Mouse (Mus musculus) G1E (cell line): ENCODE measurements around the gene Plac9a. TPM values are rescaled to one million over a fixed set of nuclear protein-coding genes. Genes with fewer than 3 reads are reported as not detected.
"Not testable (repeated sequence)": the region's sequence is repeated elsewhere in the genome, so short reads cannot be mapped to it uniquely, and the experiment has no call there.

ENCODE experiments used
- ATAC-seq: 2 replicates; pipeline ENCODE4 v1.8.0; 2016; ENCODE audit warnings: mild to moderate bottlenecking; ENCODE audit not compliant: insufficient number of reproducible peaks, poor library complexity, low FRiP score, severe bottlenecking; ENCODE audit errors: extremely low read depth
- DNase-seq: peaks from one replicate; pipeline ENCODE4 v3.0.0; 2012; ENCODE audit warnings: low spot score
- H3K27me3 ChIP-seq: 2 replicates; pipeline ENCODE4 v1.6.1; 2012; ENCODE audit warnings: mild to moderate bottlenecking, low read length, inconsistent platforms; ENCODE audit not compliant: insufficient read depth
- H3K36me3 ChIP-seq: replicated peaks from 2 replicates; pipeline ENCODE3; 2012; ENCODE audit warnings: mild to moderate bottlenecking, inconsistent platforms
- H3K4me1 ChIP-seq: 2 replicates; pipeline ENCODE4 v1.6.1; 2012; ENCODE audit warnings: low read depth, low read length, inconsistent platforms, mixed read lengths; ENCODE audit not compliant: insufficient read depth
- H3K4me3 ChIP-seq: 2 replicates; pipeline ENCODE4 v1.5.1; 2012; ENCODE audit warnings: low read depth, mild to moderate bottlenecking, inconsistent platforms, low read length, moderate library complexity, mixed read lengths
- H3K9me3 ChIP-seq: replicated peaks from 2 replicates; pipeline ENCODE4 v1.6.1; 2012; ENCODE audit warnings: inconsistent platforms
- polyA plus RNA-seq: library from polyadenylated mRNA; stranded (reverse); fragments of >175 nt; gene quantifications from 2 replicates; pipeline ENCODE4 v1.2.3, GENCODE M21; 2012
- total RNA-seq, 2 experiments: library from RNA; stranded (forward) in 1 of 2; stranded (reverse) in 1 of 2; fragments of 200-1000 nt in 1 of 2; fragments of >200 nt in 1 of 2; fragmentation: Nextera tagmentation in 1 of 2; gene quantifications; 2 replicates each; pipeline ENCODE4 v1.2.3; 2014 to 2017

The Plac9a gene
- total RNA-seq (2014; fragmentation: Nextera tagmentation) (not detected in 2 replicates), total RNA-seq (2017) (not detected in 2 replicates), polyA plus RNA-seq (not detected in 2 replicates)

DNA sequence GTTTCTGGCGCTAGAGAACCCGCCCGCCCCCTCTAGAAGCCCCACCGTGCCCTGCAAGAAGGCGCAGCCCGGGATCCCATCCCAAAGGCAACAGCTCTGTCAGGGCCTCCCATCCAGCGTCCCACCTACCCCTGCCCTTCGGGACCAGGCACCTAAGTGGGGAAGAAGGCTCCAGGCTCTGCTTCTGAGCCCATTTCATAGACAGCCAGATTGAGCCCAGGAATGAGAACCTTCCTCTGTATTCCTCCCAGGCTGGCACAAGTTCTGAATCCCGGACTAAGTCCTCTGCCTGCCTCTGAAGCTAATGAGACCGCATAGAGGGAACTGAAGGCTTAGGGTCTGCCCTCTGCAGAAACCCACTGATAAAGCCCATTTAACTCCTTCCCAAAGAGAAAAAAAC is at the start of gene Plac9a:
Plac9a (minus strand) TSS at position 101 of the 400 bp plus-strand sequence.
- H3K27me3 ChIP-seq, H3K4me1 ChIP-seq, H3K4me3 ChIP-seq, DNase-seq, ATAC-seq, H3K36me3 ChIP-seq, H3K9me3 ChIP-seq: not testable (repeated sequence)

DNA sequence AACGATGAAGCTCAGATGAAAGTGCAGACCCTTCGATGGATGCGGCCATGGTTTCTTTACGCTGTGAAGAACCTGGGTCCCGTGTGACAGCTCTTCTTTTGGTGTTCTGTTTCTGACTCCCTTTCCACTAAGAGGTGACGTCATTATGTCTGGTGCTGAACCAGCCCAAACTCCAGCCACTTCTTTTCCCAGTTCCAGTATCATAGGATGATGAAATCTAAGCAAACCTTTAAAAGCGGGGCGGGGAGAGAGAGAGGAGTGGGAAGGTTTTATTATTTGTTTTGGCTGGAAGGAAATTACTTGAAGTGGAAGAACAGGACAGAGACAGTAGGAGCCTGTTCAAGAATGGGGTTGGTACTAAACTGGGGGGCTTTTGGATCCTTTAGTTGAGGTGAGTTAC is 35.1 kb upstream of the Plac9a start, which contains the start of gene Cphx1:
Cphx1 (plus strand) TSS at position 301 of the 400 bp plus-strand sequence.
- H3K27me3 ChIP-seq, H3K4me3 ChIP-seq, H3K36me3 ChIP-seq, H3K9me3 ChIP-seq, ATAC-seq, DNase-seq, H3K4me1 ChIP-seq: not testable (repeated sequence)

DNA sequence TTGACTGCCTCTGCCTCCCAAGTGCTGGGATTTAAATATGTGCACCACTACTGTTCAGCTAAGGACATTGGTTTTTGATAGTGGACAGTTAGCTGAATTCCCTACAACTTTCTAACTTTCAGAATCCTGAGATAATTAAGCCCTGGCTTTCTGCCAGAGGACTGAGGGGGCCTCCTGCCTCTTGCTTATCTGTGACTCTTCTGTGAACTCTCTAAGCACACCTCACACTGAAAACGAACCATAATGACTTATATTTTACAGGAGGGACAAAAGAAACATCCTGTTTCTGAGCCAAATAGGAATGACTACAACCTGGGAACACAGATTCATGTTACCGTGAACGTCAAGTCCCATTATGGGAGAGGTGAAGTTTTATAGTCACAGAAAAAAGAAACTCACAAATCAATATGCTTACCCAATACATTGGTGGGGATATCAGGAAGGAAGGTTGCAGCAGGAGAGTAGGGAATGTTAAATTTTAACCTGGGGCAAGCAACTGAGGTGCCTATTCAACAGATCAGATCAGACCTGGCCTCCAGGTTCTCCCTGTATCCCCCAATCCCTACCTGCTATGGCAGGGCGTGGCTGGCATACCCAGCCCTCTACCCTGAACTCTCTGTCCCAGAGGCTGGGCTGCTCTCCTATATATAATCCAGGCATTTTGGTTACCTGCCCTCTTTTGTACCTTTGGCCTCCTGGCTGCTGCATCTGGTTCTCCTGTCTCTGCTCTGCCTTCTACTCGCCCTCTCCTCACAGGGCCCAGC is 34.1 kb upstream of the Plac9a start:
- ATAC-seq, result not testable (repeated sequence)

DNA sequence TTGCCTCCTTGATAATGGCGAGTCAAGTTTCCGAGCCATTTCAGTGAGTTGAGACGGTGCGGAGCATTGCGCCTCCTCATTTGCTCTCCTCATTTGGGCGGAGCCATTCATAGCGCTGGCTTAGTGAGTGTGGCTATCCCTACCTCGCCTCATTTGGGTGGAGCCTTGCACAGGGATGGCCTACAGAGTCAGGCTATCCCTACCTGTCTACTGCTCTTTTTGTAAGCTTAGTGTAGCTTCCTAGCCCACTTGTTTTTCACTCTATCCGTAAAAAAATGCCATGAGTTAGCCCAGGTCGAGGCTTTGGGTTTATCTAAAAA is 24.6 kb upstream of the Plac9a start, which contains the start of gene Tmem254a:
Tmem254a (minus strand) TSS at position 111 of the 320 bp plus-strand sequence.
- ATAC-seq, result peak; percentile 83
- not testable (repeated sequence) for DNase-seq, H3K4me3 ChIP-seq, H3K27me3 ChIP-seq, H3K36me3 ChIP-seq, H3K4me1 ChIP-seq, H3K9me3 ChIP-seq

More for the DNA sequence above, 34.1 kb upstream of the Plac9a start:
- not testable (repeated sequence) for DNase-seq, H3K4me3 ChIP-seq, H3K4me1 ChIP-seq, H3K36me3 ChIP-seq, H3K9me3 ChIP-seq, H3K27me3 ChIP-seq

DNA sequence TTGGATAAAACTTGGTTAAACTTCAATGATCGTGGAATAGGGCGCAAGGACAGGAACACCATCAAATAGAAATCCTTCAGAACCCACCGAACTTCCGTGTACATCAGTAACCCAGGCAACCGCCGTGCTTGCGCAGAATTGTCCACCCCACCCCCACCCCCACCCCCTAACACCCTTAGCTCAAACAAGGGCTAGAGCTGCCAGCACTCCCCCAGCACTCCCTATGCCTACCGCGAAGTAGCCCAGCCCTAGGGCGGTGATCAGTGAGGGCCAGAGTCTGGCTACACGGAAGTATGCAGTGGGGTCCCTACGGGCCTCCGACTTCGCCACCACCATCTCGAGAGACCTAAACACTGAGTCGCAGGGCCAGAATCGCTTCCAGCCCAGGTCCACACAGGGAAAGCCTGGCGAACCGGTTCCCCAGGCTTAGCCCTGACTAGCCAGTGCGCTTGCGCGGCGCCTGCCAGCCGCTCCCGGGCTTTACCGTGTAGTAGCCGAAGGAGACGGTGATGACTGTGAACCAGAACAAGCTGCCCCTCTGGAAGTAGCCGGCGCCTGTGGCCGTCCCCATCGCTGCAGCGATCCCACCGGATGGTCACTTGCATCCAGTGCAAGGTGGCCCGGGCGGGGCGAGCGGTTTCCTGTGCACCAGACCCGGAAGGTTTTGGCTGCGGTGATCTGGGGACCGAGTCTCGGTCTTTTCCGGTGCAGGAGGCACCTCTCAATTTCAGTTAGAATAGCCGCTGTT is 24.1 kb upstream of the Plac9a start:
- not testable (repeated sequence) for H3K36me3 ChIP-seq, H3K4me1 ChIP-seq, H3K27me3 ChIP-seq, H3K9me3 ChIP-seq, H3K4me3 ChIP-seq, DNase-seq
- peak; percentile 28; the same call in 1 of the 2 replicates for ATAC-seq

DNA sequence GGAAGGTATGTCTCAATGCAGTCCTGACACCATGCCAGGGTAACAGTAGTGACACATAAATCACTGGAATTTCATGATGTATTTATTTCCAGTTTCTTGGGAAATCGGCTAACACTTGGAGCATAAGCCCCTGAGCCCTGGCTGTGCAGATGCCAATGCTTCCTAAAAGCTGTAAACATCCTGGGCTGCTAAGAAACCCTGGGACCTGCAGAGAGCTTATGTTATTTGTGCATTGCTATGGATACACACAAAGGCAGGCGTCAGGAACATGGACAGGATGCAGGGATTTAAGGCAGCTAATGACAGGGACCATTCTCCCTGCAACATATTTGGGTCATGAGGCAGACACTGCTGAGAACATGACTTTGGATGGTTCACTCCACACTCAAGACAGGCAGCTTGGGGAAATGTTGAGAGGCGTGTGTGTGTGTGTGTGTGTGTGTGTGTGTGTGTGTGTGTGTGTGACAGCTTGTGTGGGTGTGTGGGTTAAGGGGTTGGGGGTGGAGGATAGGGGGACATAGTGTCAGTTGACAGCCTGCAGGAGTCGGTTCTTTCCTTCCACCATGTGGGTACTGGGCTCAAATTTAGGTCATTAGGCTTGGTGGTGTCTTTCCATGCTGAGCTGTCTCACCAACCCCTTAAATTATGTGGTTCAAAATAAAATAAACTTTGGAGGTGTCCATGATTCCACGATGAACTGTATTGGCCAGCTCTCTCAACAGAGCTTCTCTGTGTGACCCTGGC is 15.7 kb upstream of the Plac9a start:
- ATAC-seq, H3K27me3 ChIP-seq, H3K9me3 ChIP-seq: not testable (repeated sequence)

DNA sequence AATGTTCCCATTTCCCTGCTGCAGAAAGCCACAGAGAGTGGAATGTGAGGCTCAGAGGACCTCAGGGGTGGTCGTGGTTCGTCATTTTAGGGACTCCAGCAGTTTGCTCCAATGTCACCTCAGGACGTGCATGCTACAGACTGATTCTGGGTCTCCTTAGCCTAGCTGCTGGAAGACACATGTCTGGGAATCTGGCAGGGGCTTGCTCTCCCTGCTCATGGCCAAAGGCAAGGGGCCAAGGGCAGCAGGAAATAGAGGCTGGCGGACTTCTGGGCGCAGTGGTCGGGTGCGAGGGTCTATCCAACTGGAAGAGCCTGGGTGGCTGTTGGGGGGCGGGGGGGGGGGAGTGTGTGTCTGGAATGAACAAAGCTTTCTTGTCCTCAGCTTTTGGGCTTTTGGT is 6.1 kb upstream of the Plac9a start:
- H3K4me3 ChIP-seq, H3K4me1 ChIP-seq, H3K9me3 ChIP-seq, H3K36me3 ChIP-seq, ATAC-seq, H3K27me3 ChIP-seq, DNase-seq: not testable (repeated sequence)

More for the DNA sequence above, 15.7 kb upstream of the Plac9a start:
- DNase-seq, H3K4me3 ChIP-seq, H3K4me1 ChIP-seq, H3K36me3 ChIP-seq: not testable (repeated sequence)

DNA sequence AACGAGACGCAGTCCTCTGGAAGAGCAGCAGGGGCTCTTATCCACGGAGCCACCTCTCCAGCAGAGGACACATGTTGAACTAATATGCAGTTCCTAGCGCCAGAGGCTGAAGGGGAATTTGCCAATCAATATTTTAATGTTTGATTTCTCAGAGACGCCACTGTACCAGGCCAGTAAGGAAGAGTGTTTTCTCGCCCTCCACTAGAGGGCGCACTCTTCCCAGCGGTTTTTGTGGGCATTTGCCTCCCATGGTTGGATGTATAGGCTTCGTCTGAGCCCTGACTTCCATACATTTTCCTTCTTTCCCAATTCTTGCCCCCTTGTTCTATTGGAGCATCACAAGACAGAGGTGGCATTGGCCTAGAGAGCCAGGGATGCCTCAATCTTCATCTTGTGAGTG is 4.4 kb upstream of the Plac9a start:
- not testable (repeated sequence) for H3K36me3 ChIP-seq, H3K9me3 ChIP-seq, H3K4me3 ChIP-seq, H3K4me1 ChIP-seq, H3K27me3 ChIP-seq, DNase-seq, ATAC-seq

DNA sequence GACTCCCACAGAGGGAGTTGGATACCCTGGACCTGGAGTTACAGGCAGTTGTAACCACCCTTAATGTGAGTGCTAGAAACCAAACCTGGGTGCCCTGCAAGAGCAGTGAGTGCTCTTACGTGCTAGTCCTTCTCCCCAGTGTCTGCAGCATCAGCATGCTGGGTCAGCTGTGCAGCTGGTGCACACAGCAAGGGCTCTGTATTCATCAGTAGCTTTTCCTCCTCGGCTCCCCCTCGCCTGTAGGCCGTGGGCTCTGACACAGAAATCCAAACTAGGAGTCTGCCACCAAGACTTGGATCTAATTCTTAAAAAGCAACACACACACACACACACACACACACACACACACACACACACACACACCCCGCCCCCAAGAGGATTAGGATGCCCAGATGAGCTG is 2.3 kb upstream of the Plac9a start:
- not testable (repeated sequence) for H3K4me3 ChIP-seq, H3K36me3 ChIP-seq, H3K9me3 ChIP-seq, DNase-seq, H3K27me3 ChIP-seq, H3K4me1 ChIP-seq, ATAC-seq

DNA sequence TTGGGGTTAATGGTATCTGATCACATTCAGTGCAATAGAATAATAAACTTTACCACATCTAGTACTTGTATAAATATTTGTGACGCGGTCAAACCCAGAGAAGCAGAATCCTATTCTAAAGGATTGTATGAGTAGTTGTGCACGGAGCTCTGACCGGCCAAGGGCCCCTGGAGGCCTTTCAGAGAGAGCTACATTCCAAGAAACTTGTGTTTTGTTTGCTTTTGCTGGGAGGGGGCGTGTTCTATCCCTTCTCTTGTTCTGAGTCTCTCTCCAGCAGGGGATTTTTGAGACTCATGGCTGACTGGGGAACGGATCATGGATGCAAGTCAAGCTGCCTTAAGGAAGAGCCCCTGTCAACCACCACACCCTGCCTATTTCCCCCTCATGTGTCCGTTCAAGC is 7.2 kb downstream of the Plac9a start:
- not testable (repeated sequence) for H3K4me3 ChIP-seq, H3K9me3 ChIP-seq, ATAC-seq, H3K4me1 ChIP-seq, DNase-seq, H3K36me3 ChIP-seq, H3K27me3 ChIP-seq

DNA sequence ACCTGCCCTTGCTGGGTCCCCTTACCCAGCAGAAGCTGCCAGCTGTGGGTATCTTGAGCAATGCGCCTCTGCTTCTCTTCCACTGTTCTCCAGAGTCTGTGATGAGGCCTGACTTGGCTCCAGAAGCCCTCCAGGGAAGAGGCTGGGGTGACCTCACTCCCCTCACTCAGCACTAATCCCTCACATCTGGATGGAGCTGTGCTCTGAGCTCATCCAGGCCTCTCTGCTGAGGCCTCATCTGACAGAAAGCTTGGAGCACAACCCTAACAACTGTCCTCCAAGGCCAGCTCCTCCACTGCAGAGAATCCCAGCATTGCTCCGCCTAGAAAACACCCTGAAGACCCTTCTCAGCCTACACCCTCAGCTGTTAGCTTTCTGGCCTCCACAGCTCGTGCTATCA is 8.3 kb downstream of the Plac9a start:
- not testable (repeated sequence) for H3K4me1 ChIP-seq, H3K9me3 ChIP-seq, H3K36me3 ChIP-seq, ATAC-seq, H3K27me3 ChIP-seq, DNase-seq, H3K4me3 ChIP-seq
